Mouse (Mus musculus): Measurements from ENCODE around the gene Gbf1.

Gene Gbf1

DNA sequence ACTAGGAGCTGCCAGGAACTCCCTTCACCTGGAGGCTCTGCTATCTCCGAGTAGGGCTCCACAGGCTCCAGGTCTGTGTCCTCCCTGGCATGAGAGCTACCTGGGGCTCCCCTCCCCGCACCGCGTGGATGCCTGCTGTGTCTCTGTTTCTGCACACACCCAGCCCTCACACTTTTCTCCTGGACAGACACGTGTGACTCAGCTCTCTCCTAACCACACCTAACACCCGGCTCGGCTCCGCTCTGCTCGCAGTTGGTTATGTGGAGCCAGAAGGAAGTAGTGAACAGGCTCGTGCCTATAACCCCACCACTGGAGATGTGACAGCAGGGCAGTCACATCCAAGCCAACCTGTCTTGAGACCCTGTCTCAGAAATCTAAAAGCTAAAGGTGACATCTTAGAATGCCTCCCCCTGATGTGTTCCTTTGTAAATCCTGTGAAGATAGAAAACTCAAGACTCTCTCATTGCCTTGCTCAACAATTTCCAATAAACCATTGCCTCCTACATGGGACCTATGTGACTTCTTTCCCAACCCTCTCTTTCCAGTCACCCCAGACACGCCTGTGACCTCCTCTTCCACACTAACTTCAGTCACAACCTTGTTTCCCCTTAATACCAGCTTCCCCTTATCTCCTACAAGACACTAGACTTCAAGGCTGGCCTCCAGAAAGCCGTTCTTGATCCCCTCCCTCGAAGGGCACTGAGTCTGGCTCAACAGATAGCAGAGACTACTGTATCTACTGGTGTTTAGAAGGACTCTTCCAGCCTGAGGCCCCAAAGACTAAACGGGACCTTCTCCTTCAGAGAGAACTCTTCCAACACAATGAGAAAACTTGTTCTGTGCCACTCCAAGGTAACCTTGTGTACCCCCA is 162.8 kb downstream of the Gbf1 start:
- peak; percentile 40 for DNase-seq (ENCODE audit: low read depth, low spot score)

DNA sequence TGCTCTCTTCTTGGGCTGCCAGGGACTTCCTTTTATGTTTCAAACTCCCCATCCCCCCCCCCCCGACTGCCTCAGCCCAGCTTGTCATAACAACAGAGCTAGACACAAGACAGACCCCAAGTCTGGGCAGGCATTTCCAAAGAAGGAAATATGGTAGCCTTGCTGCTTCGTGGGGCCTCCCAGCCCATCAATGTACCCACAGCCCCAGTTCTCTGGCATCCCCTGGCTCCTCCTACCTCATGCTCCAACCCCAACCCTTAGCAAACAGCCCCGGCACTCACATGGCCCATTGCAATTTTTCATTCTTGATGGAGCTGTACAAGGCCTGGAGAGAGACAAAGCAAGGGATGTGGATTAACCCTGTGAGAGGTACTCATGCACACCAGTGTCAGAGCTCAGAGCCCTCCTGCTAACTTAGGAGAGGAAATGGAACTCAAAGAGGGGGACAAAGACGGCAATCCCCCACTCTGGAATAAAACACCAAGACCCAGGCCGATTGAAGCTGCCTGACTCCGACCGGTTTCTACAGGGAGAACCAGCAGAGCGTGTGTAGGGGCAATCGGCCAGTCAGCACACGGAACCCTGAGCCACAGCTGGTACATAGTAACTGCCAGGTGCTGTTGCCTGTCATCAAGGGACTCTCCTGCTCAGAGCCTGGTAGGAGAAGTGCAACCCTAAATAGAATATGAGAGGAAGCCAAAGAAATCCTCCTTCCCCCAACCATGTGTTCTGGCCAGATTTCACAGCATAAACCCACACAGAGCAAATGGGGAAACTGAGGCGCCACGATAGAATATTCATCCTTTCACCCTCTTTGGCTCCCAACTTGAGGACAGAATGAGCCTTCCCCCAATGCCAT is 163.7 kb downstream of the Gbf1 start:
- peak; percentile 4 for DNase-seq (ENCODE audit: low read depth, low spot score)

DNA sequence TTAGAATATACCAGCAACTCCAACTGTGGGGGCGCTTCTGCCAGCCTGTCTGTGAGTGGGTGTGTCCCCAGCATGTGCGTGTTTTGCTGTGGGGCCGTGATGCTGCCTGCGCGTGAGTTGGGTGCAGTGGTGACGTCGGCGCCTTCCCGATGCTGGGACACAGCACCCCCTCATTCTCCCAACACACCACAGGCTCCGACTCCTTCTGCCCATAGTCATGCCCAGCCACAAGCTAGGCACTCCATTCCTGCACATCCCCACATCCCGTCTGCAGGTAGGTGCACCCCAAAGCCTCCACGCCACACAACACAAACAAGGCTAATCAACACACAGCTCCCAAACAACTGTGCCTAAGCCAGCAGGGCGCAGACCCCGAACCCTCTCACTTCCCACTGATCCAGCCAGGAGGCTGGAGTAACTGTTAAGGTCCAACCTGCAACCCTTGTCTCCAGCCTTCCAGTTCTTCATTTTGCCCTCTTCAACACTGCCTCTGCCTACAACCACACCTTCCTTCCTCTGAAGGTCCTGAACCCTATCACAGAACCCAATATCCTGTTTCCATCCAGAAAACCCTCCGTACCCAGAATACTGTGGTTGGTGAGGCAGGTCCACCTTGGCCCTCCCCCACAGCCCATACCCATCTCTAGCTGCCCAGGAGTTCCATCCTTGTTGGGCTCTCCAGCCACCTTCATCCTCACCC is 164.7 kb downstream of the Gbf1 start:
- DNase-seq (ENCODE audit: low read depth, low spot score), result peak; percentile 21

DNA sequence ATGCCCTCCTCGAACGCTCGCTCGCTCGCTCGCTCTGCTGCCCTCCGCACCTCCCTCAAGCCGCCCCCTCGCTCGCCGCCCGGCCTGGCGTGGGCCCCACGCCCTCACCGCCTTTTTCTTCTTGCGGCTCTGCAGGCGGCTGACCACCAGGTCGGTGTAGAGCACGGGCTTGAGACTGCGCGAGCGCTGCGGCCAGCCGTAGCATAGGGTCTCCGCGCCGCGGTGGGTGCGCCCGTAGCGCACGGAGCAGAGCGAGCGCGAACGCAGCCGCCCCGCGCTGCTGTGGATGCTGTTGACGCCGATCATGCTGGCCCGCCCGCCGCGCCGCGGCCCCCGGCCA is 165.2 kb downstream of the Gbf1 start:
- no peak for DNase-seq (ENCODE audit: low read depth, low spot score)

DNA sequence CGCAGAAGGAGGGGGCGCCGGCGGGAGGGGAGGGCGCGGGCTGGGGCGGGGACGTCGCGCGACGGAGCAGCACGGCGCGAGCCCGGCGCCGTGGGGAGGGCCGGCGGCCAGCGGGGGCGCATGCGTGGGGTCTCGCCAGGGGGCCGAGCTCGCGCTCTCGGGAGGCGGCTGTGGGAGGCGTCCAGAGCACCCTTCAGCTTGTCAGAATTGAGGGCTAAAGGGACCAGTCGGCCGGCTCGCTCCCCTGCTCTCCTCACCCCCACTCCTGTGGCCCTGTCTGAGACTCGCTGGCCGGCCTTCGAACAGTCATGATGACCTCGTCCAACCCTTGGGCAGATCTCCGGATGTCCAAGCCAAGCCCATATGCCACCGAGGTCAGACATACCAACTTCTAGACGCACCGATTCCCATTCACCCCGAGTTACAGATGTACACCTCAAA is 165.7 kb downstream of the Gbf1 start:
- peak; percentile 28 for DNase-seq (ENCODE audit: low read depth, low spot score)

DNA sequence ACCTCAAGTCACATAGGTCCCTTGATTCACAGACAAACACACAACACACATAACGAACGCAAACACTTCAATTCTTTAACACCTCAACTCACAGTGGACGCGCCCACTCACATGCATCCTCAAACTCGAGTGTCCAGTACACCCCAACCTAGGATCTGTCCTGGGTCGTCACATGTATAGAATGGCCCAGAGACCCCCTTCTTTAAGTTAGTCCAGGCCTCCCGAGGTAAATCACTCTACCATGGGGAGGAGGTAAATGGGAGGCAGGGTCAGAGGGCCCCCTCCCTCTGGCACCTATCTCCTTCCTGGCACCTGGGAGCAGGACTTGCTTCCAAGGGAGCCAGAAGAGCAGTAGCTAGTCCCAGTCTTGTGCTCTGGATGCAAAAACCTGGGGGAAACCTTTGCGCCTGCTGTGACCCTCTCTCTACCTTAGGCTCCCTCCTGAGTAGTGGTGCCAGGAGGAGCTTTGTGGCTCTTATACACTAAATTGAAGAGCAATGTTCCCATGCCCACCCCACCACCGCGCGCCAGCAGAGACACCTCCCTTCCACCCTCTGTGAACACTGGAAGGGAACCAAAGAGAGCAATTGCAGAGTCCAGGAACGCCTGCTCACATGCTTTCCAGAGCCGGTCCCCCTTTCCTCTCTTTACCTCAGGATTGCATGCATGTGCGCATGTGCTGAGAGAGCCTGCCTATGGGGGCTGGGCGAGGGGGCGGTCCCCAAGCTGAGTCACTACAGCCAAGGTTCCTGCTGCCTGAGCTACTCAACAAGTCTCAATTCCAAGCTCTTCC is 166.5 kb downstream of the Gbf1 start:
- peak; percentile 29 for DNase-seq (ENCODE audit: low read depth, low spot score)

DNA sequence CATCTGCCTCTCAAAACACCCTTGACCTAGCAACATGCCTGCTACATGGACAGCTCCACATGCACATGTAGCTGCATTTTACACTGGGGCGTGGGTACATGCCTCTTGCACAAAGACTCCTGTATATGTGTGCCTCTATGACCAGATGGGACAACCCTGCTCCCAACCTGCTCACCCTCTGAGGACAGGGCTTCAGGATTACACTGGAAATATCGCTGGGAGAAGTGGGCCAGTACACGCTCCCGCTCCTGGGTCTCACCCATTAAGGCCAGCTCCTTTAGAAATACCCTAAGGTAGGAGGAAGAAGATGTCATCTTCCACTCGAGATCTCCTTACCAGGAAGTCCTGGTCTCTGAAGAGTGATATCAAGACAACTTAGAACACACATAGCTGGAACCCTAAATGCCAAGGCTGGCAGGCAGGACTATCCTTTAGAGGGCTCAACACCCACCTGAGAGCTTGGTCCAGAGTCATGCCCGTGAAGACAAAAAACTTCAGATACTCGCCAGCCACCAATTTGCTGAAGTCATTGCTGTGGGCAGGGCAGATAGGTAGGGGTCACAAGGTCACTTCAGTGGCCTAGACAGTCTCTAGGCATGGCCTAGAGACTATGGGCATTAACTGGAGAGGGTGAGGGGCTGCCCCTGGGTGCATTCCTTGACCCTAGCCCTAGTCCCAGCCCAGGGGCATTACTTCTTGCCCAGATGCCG is 167.9 kb downstream of the Gbf1 start:
- DNase-seq (ENCODE audit: low read depth, low spot score), result no peak

DNA sequence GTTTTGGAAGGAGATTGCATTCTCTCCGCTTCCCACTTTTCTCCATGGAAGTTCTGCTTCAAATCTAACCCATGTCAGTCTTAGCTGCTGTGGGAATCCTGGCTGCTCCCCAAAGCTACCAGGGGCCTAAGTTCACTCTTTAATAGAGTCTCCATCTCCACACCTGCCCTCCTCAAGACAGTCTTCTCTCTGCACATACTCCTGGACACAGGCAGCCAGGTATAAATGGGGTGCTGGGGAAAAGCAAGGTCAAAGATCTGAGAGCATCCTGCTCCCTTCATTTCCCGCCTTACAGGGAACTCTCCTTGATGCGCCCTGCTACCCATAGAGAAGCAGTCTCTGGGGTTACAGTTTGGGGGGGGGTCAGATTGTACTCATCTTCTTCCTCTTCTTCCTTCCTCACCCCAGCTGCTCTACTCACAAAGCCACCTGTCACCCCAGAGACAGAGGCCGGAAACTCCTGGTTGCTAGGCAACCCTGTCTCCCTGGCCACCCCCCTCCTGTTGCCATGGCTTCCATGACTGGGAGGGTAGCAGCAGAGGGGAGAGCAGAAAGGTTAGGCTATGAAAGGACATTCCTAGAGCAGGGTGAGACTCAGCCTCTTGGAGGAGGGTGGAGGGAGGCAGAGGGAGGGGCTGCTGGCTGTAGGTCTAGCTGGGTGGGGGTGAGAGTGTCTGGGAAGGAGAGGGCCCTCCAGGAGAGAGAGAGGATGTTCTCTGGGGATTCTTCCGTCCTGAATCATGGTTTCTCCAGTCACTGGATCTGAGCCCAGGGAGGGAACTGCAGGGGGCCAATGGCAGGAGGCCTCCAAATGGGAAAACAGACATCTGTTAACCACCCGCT is 169.0 kb downstream of the Gbf1 start:
- peak; percentile 66 for DNase-seq (ENCODE audit: low read depth, low spot score)

DNA sequence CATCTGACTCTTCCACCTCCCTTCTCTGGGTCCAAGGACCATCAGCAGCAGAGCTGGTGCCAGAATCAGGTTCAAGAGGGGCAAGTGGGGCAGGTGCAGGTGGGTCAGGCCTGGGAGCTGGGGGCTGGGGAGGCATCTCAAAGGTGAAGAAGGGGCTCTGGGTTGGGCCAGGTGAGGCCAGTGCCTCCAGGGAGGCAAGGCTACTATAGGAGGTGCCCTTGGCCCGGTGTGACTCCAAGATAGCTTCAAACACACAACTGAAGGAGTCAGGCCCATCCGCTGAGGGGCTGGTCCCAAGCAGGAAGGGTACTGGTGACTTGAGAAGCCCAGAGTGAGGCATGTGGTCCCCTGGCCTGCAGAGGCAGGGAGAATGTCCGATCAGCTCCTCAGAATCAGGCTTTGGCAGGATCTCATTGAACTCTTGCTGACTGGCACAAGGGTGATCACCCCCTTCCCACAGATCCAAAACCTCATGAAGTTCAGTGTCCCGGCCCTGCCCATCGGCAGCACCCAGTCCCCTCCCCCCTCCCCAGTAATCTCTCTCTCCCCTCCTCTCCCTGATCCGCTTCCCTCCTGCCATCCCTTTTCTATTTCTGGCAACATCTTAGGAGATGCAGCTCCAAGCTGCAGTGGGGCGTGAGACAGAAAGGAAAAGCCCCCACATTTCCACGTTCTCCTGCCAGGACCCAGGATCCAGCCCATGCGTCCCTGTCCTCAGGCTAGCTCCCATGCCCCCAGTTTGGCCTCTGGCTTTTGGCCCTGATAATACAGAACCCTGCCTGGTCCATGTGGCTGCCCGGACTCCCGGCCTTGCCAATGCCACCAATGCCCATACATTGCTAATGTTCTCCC is 170.1 kb downstream of the Gbf1 start:
- no peak for DNase-seq (ENCODE audit: low read depth, low spot score)

DNA sequence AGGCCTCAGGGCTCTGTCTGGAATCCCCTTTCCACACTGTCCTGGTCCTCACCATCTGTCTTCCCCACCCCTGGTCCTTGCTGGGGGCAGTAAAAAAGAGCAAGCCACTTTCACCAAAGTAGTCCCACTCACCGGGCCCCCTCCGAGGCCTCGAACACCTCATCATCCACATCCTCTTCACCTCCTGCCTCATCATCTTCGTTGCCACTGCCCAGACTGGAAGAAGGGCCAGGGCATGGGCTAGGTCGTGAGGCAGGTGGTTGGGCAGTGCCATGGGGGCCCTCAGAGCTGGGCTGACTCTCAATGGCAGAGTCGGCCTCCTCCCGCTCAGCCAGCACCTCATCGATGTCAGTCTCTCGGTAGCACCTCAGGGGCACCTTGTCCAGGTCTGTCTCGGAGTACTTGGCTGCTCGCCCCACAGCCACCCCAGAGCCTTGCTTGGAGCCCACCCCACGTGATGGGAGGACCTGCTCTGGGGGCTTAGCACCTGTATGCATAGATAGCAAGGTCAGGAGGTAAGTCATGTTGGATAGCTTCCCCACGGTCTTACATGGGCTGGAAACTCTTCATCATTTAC is 170.8 kb downstream of the Gbf1 start:
- DNase-seq (ENCODE audit: low read depth, low spot score), result no peak

DNA sequence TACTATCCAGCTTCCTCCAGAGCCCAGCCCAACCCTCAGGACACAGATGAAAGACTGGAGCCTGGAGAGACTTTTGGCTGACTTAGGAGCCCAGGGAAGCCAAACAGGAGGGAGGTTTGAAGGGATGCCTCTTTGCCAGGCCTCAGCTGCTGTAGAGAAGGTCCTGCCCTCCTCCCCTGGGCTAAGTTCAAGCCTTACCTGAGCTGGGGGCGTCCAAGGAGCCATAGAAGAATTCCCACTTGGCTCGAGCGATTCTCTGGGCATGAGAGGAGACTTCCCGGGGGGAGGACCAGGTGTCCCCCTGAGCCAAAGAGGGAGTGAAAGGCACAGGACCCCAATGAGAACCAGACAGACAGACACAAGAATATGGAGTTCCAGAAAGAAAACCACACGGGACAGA is 171.4 kb downstream of the Gbf1 start:
- no peak for DNase-seq (ENCODE audit: low read depth, low spot score)

DNA sequence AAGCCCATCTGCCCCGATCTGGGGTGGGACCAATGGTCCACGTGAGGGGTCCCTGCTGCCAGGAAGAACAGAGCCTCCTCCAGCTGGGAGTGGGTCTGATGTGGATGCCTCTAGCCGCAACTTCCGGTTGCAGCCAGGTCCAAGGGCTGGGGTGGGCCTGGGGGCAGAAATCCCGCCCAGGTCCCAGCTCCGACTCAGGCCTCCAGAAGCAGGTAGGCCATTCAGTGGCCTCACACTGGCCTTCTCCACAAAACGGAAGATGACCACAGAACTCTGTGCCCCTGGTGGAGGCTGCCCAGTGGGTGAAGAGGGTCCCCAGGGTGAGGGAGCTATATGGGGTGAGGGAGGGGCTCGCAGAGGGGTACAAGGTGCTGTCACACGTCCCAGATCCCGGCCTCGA is 172.1 kb downstream of the Gbf1 start:
- DNase-seq (ENCODE audit: low read depth, low spot score), result no peak

DNA sequence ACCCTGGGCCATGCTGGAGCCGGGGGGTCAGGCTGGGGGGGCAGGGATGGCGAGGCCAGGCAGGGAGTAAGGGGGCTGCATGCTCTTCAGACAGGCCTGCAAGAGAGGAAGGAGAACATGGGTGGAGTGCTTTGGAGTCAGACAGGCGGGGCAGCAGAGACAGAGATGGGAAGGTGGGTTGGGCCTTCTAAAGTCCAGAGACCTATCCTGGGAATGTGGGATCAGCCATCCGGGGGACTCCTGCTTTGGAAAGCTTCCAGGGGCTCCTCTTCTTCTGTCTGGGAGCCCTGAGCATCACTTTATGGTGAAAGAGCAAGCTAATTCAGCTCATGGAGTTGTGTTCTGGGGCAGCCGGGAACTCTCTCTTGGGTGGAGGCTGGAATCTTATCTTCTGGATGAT is 172.6 kb downstream of the Gbf1 start:
- DNase-seq (ENCODE audit: low read depth, low spot score), result no peak

DNA sequence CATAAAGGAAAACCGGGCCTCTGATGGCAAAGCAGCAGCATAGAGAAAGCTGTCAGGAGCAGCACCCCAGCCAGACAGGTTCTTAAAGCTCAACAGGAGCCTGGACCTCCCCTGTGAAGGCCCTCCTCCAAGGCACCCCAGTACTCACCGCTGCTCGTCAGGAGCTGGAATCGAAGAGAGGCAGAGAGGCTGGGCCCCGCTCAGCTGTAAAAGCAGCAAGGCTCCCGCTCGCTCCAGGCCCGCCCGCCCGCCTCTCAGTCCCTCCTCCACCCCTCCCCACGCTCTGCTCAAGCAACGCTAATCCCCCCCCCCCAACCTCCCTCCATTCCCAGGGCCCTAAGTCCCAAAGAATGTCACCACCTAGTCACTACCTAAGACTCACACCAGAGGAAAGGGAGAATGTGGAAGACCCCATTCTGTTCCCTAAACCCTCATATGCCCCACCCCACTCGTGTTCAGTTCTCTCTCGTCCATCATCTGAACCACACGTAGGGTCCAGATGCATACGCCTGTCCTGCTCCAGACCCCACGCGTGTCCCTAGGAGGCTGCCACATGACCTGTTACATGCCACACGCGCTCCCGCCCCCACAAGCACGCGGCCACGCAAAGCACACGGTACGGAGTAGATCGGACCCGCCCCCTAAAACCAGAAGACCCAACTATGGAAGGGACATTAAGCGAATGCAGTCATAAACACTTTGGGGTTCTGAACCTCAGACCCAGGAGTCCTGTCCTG is 173.9 kb downstream of the Gbf1 start:
- no peak for DNase-seq (ENCODE audit: low read depth, low spot score)

DNA sequence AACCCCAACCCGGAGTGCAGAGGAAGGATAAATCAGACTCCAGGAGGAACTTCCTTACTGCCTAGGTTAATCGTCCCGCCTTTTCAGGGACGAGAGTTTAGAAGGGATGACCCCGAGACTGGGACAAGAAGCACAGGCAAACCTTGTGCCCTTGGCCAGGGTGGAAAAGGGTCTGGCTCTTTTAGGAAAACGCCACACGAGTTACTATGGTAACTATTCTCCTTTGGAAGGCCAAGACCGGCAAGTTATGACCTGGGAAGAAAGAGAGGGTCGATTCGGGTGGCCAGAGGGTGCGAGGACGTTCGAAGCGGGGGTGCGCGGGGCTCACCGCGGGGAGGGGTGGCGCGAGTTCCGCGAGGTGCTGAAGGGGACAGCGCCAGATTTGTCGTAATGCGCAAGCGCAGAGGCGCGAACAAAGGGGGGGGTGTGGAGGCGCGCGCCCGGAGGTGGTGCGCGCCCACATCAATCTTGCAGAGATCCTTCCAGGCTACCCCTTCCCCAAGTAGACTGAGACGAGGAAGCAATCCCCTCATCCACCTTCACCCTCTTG is 174.5 kb downstream of the Gbf1 start, which contains the start of gene Psd:
Gene Psd, minus strand, starts transcription at position 401 of the 550 bp plus-strand sequence.
- DNase-seq (ENCODE audit: low read depth, low spot score), result peak; percentile 71

DNA sequence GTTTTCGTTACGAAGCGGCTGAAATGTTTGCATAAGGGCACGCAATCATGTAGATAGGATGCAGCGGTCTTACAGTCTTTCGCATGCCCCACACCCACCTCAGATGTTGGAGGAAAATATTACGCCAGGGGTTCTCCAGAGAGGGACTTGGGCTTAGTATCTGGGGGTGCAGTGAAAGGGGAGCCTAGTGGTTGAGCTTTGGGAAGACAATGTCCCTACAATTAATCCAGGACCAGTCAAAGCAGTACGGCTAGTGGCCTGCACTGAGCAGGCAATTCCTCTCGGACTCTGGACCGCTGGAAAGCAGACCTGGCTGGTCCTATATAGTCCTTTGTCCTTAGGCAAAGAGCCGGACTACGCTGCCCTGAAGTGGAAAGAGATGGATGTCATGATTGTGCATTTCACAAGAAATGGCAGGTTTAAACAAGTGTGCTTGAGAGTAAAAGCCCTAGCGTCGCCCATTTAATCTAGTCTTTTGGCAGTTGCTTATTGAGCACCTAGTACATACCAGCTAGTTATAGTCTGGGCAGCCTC is 175.3 kb downstream of the Gbf1 start:
- no peak for DNase-seq (ENCODE audit: low read depth, low spot score)

Measured in CD4-positive, CD25-positive, alpha-beta regulatory T cell, adult 2 months (primary cell).